Mouse (Mus musculus): ENCODE data around the gene Olfr1509.

DNA sequence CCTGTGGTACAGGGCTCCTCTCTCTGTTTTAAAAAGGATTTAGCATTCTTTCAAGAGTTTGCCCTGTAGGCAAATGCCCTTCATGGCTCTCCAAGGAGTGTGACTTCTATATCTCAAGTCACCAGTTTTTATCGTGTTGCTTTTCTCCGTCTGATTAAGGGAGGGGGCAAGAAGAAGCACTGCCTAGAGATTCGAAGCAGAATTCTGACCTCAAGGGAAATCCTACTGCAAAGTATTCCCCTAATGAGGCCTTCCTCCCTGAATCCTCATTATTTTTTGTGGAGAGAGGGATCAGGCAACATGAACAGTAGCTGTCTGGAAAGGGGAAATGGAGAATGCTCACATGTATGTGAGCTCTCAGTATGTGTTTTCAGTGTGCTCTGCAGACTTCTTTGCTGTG lies 28.5 kb upstream of the Olfr1509 start, which contains the start of gene Olfr1510:
- TF ChIP-seq CTCF (IDR thresholded peaks at IDR 0.05; ENCODE audit: insufficient read depth, low read length) (no peak), POLR2A (IDR thresholded peaks at IDR 0.05; ENCODE audit: borderline replicate concordance, extremely low read depth, low read depth, low read length) (no peak)
